Mouse (Mus musculus): Measurements from ENCODE around the gene Cpeb4. TPM values are rescaled to one million over a fixed set of nuclear protein-coding genes. Genes with fewer than 3 reads are reported as not detected.
A peak's percentile ranks its signal among the peaks of the same experiment; 100 is the strongest.

Gene Cpeb4
- polyA plus RNA-seq, 1 experiment: 4.2 TPM

DNA sequence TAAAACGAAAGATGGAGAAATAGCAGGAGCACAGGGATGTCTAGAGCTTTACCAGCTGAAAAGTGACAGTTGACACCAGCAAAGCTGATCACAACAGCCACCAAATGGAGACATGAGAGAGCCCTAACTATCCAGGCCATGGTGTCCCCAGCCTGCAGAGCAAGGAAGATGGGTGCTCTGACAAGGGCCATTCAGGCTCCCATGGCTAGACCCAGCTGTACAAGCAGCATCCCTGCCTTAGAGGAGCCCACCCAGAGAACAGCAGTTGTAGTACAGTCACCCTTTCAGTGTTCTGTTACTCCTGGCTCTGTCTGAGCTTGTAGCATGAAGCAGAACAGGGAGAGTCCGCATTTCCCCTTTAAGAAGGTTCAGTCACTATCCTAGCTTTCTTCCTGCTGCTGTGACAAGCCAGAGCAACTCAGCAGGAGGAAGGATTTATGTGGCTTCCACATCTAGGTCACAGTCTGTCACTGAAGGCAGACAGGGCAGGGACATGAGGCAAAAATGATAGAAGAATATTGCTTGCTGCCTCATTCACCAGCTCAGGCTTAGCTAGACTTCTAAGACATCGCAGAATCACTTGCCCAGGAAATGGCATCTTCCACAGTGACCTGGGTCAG lies 21.7 kb upstream of the Cpeb4 start:
- Histone ChIP-seq H3K79me2 (ENCODE audit: control insufficient read depth, insufficient read depth) (no peaks in the 10 kb centered on the region), H3K27me3 (ENCODE audit: control insufficient read depth, insufficient read depth, insufficient read length) (no peaks in the 10 kb centered on the region), H3K36me3 (ENCODE audit: control insufficient read depth, insufficient read depth) (no peaks in the 10 kb centered on the region), H3K4me3 (no peak overlapping the region), H3K4me2 (ENCODE audit: low read depth) (no peak overlapping the region), H3ac (ENCODE audit: control insufficient read depth, insufficient read length) (no peak overlapping the region)
- no peak for TF ChIP-seq TCF12 (IDR thresholded peaks at IDR 0.05; ENCODE audit: insufficient read depth, poor library complexity, severe bottlenecking)
- no peak for TF ChIP-seq POLR2A (IDR thresholded peaks at IDR 0.05; ENCODE audit: insufficient read length, low read depth)
- no peak for TF ChIP-seq CEBPB (IDR thresholded peaks at IDR 0.05; ENCODE audit: insufficient read depth, poor library complexity, severe bottlenecking)
- no peak for TF ChIP-seq MYOG (IDR thresholded peaks at IDR 0.05; ENCODE audit: control insufficient read depth in 1 of 3, insufficient read depth in 1 of 3, insufficient read length in 2 of 3, low read depth in 2 of 3)
- TF ChIP-seq SRF (IDR thresholded peaks at IDR 0.05; ENCODE audit: control insufficient read depth, insufficient read length, low read depth): no peak
- no peak for TF ChIP-seq USF1 (IDR thresholded peaks at IDR 0.05; ENCODE audit: low read depth)
- TF ChIP-seq E2F4 (IDR thresholded peaks at IDR 0.05; ENCODE audit: insufficient read depth): no peak
- TF ChIP-seq REST (IDR thresholded peaks at IDR 0.05; ENCODE audit: insufficient read depth, insufficient read length): no peak
- TF ChIP-seq POLR2AphosphoS2 (IDR thresholded peaks at IDR 0.05; ENCODE audit: insufficient read length, low read depth): no peak
- no peak for TF ChIP-seq MAX (IDR thresholded peaks at IDR 0.05; ENCODE audit: low read depth)
- TF ChIP-seq MYOD1 (IDR thresholded peaks at IDR 0.05; ENCODE audit: control insufficient read depth in 1 of 3, insufficient read length in 2 of 3, low read depth in 2 of 3): no peak
- TF ChIP-seq TCF3 (IDR thresholded peaks at IDR 0.05; ENCODE audit: insufficient read length, low read depth): no peak

DNA sequence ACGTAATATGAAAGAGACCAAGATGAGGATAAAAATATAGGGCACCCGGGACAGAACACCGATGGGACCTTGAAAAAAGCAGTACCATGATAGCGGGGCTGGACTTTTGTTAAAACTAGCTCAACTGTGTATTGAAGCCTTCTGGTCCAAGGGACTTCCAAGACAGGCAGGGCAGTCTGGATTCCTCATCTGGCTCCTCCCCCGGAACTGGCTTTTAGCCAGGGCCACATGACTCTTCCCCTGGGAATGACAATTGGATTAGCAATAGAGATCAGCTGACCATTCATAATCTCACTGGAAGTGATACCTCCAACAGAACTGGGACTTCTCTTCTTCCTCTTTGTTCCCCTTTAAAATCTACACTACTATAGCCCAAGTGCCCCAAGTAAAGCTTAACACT lies 21.0 kb upstream of the Cpeb4 start:
- Histone ChIP-seq H3K79me2 (ENCODE audit: control insufficient read depth, insufficient read depth) (no peaks in the 10 kb centered on the region), H3K4me2 (ENCODE audit: low read depth) (no peak overlapping the region), H3K27me3 (ENCODE audit: control insufficient read depth, insufficient read depth, insufficient read length) (no peaks in the 10 kb centered on the region), H3K36me3 (ENCODE audit: control insufficient read depth, insufficient read depth) (no peaks in the 10 kb centered on the region), H3ac (ENCODE audit: control insufficient read depth, insufficient read length) (no peak overlapping the region), H3K4me3 (no peak overlapping the region)
- no peak for TF ChIP-seq SRF (IDR thresholded peaks at IDR 0.05; ENCODE audit: control insufficient read depth, insufficient read length, low read depth)
- TF ChIP-seq USF1 (IDR thresholded peaks at IDR 0.05; ENCODE audit: low read depth): peak; percentile 34

DNA sequence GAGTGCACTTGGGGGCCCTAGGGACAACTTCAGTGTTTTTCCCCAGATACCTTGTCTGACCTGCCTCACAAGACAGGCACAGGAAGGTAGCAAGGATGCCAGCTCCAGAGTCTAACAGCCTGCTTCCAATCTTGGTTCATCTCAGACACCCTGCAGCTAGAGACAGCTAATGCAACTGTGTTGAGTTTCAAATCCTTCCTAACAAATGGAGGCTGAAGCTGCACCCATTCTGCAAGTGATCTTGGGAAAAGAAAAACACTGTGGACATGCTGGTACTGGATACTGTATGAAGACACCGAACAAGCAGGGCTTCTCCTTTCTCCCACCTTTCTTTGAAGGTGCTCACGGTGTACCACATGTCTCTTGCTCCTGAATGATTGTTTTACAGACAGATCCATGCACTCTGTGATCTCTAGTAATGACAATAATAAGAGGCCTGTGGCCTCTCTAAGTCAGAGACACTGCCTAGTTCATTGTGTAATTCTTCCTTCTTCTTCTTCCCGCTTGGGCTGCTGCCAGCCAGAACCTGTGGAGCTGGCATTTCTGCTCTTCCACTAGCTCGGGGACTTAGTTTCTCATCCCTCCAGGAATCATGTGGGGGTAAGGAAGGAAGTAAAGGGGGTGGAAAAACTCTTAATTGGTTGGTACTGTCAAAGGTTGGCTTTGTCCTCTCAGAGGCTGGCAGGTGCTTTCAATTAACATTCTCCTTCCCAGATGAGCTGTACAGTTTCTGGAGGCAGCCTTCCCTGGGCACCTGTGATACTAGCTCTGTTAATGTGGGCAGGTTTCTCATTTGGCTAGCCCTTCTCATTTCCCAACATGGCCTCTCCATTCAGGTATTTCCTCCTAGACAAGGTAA lies 20.1 kb upstream of the Cpeb4 start:
- Histone ChIP-seq H3K4me2 (ENCODE audit: low read depth) (no peak overlapping the region), H3K4me3 (no peak overlapping the region), H3K27me3 (ENCODE audit: control insufficient read depth, insufficient read depth, insufficient read length) (no peaks in the 10 kb centered on the region), H3ac (ENCODE audit: control insufficient read depth, insufficient read length) (no peak overlapping the region), H3K79me2 (ENCODE audit: control insufficient read depth, insufficient read depth) (no peaks in the 10 kb centered on the region), H3K36me3 (ENCODE audit: control insufficient read depth, insufficient read depth) (no peaks in the 10 kb centered on the region)
- TF ChIP-seq POLR2A (IDR thresholded peaks at IDR 0.05; ENCODE audit: insufficient read length, low read depth) (no peak), TCF12 (IDR thresholded peaks at IDR 0.05; ENCODE audit: insufficient read depth, poor library complexity, severe bottlenecking) (no peak), E2F4 (IDR thresholded peaks at IDR 0.05; ENCODE audit: insufficient read depth) (no peak), MYOD1 (IDR thresholded peaks at IDR 0.05; ENCODE audit: control insufficient read depth in 1 of 3, insufficient read length in 2 of 3, low read depth in 2 of 3) (no peak), POLR2AphosphoS2 (IDR thresholded peaks at IDR 0.05; ENCODE audit: insufficient read length, low read depth) (no peak), CEBPB (IDR thresholded peaks at IDR 0.05; ENCODE audit: insufficient read depth, poor library complexity, severe bottlenecking) (no peak), MYOG (IDR thresholded peaks at IDR 0.05; ENCODE audit: control insufficient read depth in 1 of 3, insufficient read depth in 1 of 3, insufficient read length in 2 of 3, low read depth in 2 of 3) (no peak), SRF (IDR thresholded peaks at IDR 0.05; ENCODE audit: control insufficient read depth, insufficient read length, low read depth) (no peak), TCF3 (IDR thresholded peaks at IDR 0.05; ENCODE audit: insufficient read length, low read depth) (no peak)

DNA sequence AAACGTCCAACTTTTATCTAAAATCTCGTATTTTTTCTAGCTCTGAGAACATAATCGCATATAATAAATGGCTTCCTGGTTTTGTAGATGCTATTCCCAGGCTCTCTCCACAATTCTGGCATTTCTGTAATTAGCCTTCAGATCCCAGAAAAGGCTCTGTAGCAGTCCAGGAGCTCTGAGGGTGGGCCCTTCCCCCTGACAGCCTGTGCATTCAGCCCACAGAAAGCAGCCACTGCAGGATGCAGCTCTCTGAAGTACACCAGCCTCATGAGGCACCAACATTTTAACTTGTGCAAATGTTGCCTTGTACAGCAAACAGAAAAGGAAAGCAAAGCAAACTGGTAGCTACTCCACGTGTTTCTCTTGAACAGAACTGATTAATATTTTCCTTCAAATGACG lies 17.1 kb upstream of the Cpeb4 start:
- Histone ChIP-seq H3K36me3 (ENCODE audit: control insufficient read depth, insufficient read depth) (no peaks in the 10 kb centered on the region), H3K27me3 (ENCODE audit: control insufficient read depth, insufficient read depth, insufficient read length) (peaks cover 7% of the 10 kb centered on the region), H3K79me2 (ENCODE audit: control insufficient read depth, insufficient read depth) (no peaks in the 10 kb centered on the region), H3K4me3 (no peak overlapping the region), H3K4me2 (ENCODE audit: low read depth) (no peak overlapping the region), H3ac (ENCODE audit: control insufficient read depth, insufficient read length) (no peak overlapping the region)
- no peak for TF ChIP-seq TCF12 (IDR thresholded peaks at IDR 0.05; ENCODE audit: insufficient read depth, poor library complexity, severe bottlenecking)
- no peak for TF ChIP-seq POLR2A (IDR thresholded peaks at IDR 0.05; ENCODE audit: insufficient read length, low read depth)
- TF ChIP-seq REST (IDR thresholded peaks at IDR 0.05; ENCODE audit: insufficient read depth, insufficient read length): no peak
- no peak for TF ChIP-seq CEBPB (IDR thresholded peaks at IDR 0.05; ENCODE audit: insufficient read depth, poor library complexity, severe bottlenecking)
- no peak for TF ChIP-seq TCF3 (IDR thresholded peaks at IDR 0.05; ENCODE audit: insufficient read length, low read depth)
- TF ChIP-seq POLR2AphosphoS2 (IDR thresholded peaks at IDR 0.05; ENCODE audit: insufficient read length, low read depth): no peak
- TF ChIP-seq MAX (IDR thresholded peaks at IDR 0.05; ENCODE audit: low read depth): no peak
- no peak for TF ChIP-seq E2F4 (IDR thresholded peaks at IDR 0.05; ENCODE audit: insufficient read depth)
- TF ChIP-seq USF1 (IDR thresholded peaks at IDR 0.05; ENCODE audit: low read depth): no peak
- TF ChIP-seq MYOG (IDR thresholded peaks at IDR 0.05; ENCODE audit: control insufficient read depth in 1 of 3, insufficient read depth in 1 of 3, insufficient read length in 2 of 3, low read depth in 2 of 3): no peak

Measured in myocyte (in vitro differentiated cells).